Mouse (Mus musculus): ENCODE measurements around the gene Adh1.

DNA sequence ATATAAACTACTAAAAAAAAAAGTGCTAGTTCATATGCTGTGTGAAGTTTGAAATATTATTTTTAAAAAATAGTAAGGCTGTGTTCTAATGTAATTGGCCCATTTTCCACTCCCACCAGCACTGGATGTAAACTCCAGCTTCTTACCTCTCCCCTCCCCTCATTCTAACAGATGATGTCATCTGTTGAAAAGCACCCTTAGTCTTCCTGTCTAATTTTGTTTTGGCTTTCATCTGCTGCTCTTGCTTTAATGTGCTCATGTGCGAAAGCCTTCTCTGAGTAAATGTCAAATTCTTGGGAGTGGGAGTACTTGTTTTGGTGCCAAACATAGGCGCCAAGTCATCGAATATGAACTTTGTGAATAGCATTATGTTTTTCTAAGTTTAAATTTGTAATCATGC lies 3.9 kb downstream of the Adh1 start:
- no peak for TF ChIP-seq CTCF (IDR thresholded peaks at IDR 0.05; ENCODE audit: low read depth)
- TF ChIP-seq EP300 (IDR thresholded peaks at IDR 0.05; ENCODE audit: low read depth) = no peak
